Mouse (Mus musculus): ENCODE results near the gene Ube2d3.
"Not testable (repeated sequence)": the region's sequence is repeated elsewhere in the genome, so short reads cannot be mapped to it uniquely, and the experiment has no call there.

The Ube2d3 gene

GRCm38 (mm10) chr3:135438531-135438912 is 573 bp downstream of the Ube2d3 start:
- DNase-seq (ENCODE audit: low spot score) = peak; percentile 95

GRCm38 (mm10) chr3:135438913-135439531 is 1.1 kb downstream of the Ube2d3 start:
- DNase-seq (ENCODE audit: low spot score) = peak; percentile 86

GRCm38 (mm10) chr3:135439651-135440050 is 1.7 kb downstream of the Ube2d3 start:
- DNase-seq (ENCODE audit: low spot score) = no peak

- DNase-seq (ENCODE audit: low spot score) = peak; percentile 27
Observed at GRCm38 (mm10) chr3:135440221-135440620, 2.3 kb downstream of the Ube2d3 start.

- no peak for DNase-seq (ENCODE audit: low spot score)
Observed at GRCm38 (mm10) chr3:135440621-135441020, 2.7 kb downstream of the Ube2d3 start.

- DNase-seq (ENCODE audit: low spot score) = no peak
Observed at GRCm38 (mm10) chr3:135444930-135445329, 7.0 kb downstream of the Ube2d3 start.

- DNase-seq (ENCODE audit: low spot score) = no peak
Observed at GRCm38 (mm10) chr3:135458981-135459380, 21.0 kb downstream of the Ube2d3 start.

GRCm38 (mm10) chr3:135468402-135468801 is 30.5 kb downstream of the Ube2d3 start:
- DNase-seq (ENCODE audit: low spot score) = no peak

- no peak for DNase-seq (ENCODE audit: low spot score)
Observed at GRCm38 (mm10) chr3:135469146-135469545, 31.2 kb downstream of the Ube2d3 start.

- peak; percentile 41 for DNase-seq (ENCODE audit: low spot score)
Observed at GRCm38 (mm10) chr3:135469974-135470373, 32.0 kb downstream of the Ube2d3 start.

GRCm38 (mm10) chr3:135470823-135471222 is 32.9 kb downstream of the Ube2d3 start:
- no peak for DNase-seq (ENCODE audit: low spot score)

GRCm38 (mm10) chr3:135475025-135475424 is 37.1 kb downstream of the Ube2d3 start:
- no peak for DNase-seq (ENCODE audit: low spot score)

GRCm38 (mm10) chr3:135476286-135476685 is 38.3 kb downstream of the Ube2d3 start:
- no peak for DNase-seq (ENCODE audit: low spot score)

- no peak for DNase-seq (ENCODE audit: low spot score)
Observed at GRCm38 (mm10) chr3:135476977-135477376, 39.0 kb downstream of the Ube2d3 start.

GRCm38 (mm10) chr3:135479090-135479489 is 41.1 kb downstream of the Ube2d3 start:
- DNase-seq (ENCODE audit: low spot score) = not testable (repeated sequence)

- no peak for DNase-seq (ENCODE audit: low spot score)
Observed at GRCm38 (mm10) chr3:135480767-135481166, 42.8 kb downstream of the Ube2d3 start.

GRCm38 (mm10) chr3:135481608-135482007 is 43.7 kb downstream of the Ube2d3 start:
- DNase-seq (ENCODE audit: low spot score) = no peak

- not testable (repeated sequence) for DNase-seq (ENCODE audit: low spot score)
Observed at GRCm38 (mm10) chr3:135484650-135485049, 46.7 kb downstream of the Ube2d3 start.

GRCm38 (mm10) chr3:135485128-135485899 is 47.4 kb downstream of the Ube2d3 start, which contains the start of gene Manba:
Manba (plus strand) TSS chr3:135485611.
- peak; percentile 45 for DNase-seq (ENCODE audit: low spot score)

GRCm38 (mm10) chr3:135485900-135486241 is 47.9 kb downstream of the Ube2d3 start:
- DNase-seq (ENCODE audit: low spot score) = no peak

GRCm38 (mm10) chr3:135486351-135486750 is 48.4 kb downstream of the Ube2d3 start:
- DNase-seq (ENCODE audit: low spot score) = no peak

GRCm38 (mm10) chr3:135487803-135488202 is 49.9 kb downstream of the Ube2d3 start:
- DNase-seq (ENCODE audit: low spot score) = no peak

- no peak for DNase-seq (ENCODE audit: low spot score)
Observed at GRCm38 (mm10) chr3:135489865-135490520, 52.0 kb downstream of the Ube2d3 start.

Measured in testis, postnatal 14 days (tissue).